Mouse (Mus musculus) G1E (cell line): ENCODE data around the gene Hibadh. TPM values are rescaled to one million over a fixed set of nuclear protein-coding genes. Genes with fewer than 3 reads are reported as not detected.

Source experiments
- ATAC-seq: 2 replicates; pipeline ENCODE4 v1.8.0; 2016; ENCODE audit warnings: mild to moderate bottlenecking; ENCODE audit not compliant: insufficient number of reproducible peaks, poor library complexity, low FRiP score, severe bottlenecking; ENCODE audit errors: extremely low read depth
- DNase-seq: peaks from one replicate; pipeline ENCODE4 v3.0.0; 2012; ENCODE audit warnings: low spot score
- H3K27me3 ChIP-seq: 2 replicates; pipeline ENCODE4 v1.6.1; 2012; ENCODE audit warnings: mild to moderate bottlenecking, low read length, inconsistent platforms; ENCODE audit not compliant: insufficient read depth
- H3K36me3 ChIP-seq: replicated peaks from 2 replicates; pipeline ENCODE3; 2012; ENCODE audit warnings: mild to moderate bottlenecking, inconsistent platforms
- H3K4me1 ChIP-seq: 2 replicates; pipeline ENCODE4 v1.6.1; 2012; ENCODE audit warnings: low read depth, low read length, inconsistent platforms, mixed read lengths; ENCODE audit not compliant: insufficient read depth
- H3K4me3 ChIP-seq: 2 replicates; pipeline ENCODE4 v1.5.1; 2012; ENCODE audit warnings: low read depth, mild to moderate bottlenecking, inconsistent platforms, low read length, moderate library complexity, mixed read lengths
- H3K9me3 ChIP-seq: replicated peaks from 2 replicates; pipeline ENCODE4 v1.6.1; 2012; ENCODE audit warnings: inconsistent platforms
- CTCF ChIP-seq: IDR thresholded peaks from 2 replicates; pipeline ENCODE4 v1.5.1; 2012; ENCODE audit warnings: low read depth, low read length, inconsistent platforms, mixed read lengths
- GATA1 ChIP-seq: IDR thresholded peaks from 2 replicates; pipeline ENCODE4 v1.6.1; 2012; ENCODE audit warnings: borderline replicate concordance, low read length, inconsistent platforms, mixed read lengths
- GATA2 ChIP-seq: IDR thresholded peaks from 2 replicates; pipeline ENCODE4 v1.6.1; 2012; ENCODE audit warnings: low read depth, low read length, inconsistent platforms, borderline replicate concordance
- POLR2AphosphoS5 ChIP-seq: IDR thresholded peaks from 2 replicates; pipeline ENCODE4 v1.6.1; 2012; ENCODE audit warnings: low read depth, low read length, inconsistent platforms; ENCODE audit not compliant: insufficient replicate concordance
- TAL1 ChIP-seq: conservative IDR thresholded peaks from 2 replicates; pipeline ENCODE4 v1.6.1; 2012; ENCODE audit warnings: low read depth, low read length, inconsistent platforms, mixed read lengths
- polyA plus RNA-seq: library from polyadenylated mRNA; stranded (reverse); fragments of >175 nt; gene quantifications from 2 replicates; pipeline ENCODE4 v1.2.3, GENCODE M21; 2012
- total RNA-seq, 2 experiments: library from RNA; stranded (forward) in 1 of 2; stranded (reverse) in 1 of 2; fragments of 200-1000 nt in 1 of 2; fragments of >200 nt in 1 of 2; fragmentation: Nextera tagmentation in 1 of 2; gene quantifications; 2 replicates each; pipeline ENCODE4 v1.2.3; 2014 to 2017

Gene Hibadh
- total and polyA plus RNA-seq, 3 experiments: 16.7 to 112 (median 72.9) TPM

- ATAC-seq: no peak
- Histone ChIP-seq H3K27me3 (no peaks in the 10 kb centered on the region), H3K36me3 (peaks cover 67% of the 10 kb centered on the region), H3K9me3 (no peaks in the 10 kb centered on the region), H3K4me1 (peaks cover 9% of the 10 kb centered on the region), H3K4me3 (no peak overlapping the region)
- TF ChIP-seq CTCF (no peak), GATA2 (no peak), POLR2AphosphoS5 (no peak), GATA1 (no peak), TAL1 (no peak)
- no peak for DNase-seq
These were observed 33.3 kb downstream of the Hibadh start for GRCm38 (mm10) chr6:52606746-52607347.

DNA sequence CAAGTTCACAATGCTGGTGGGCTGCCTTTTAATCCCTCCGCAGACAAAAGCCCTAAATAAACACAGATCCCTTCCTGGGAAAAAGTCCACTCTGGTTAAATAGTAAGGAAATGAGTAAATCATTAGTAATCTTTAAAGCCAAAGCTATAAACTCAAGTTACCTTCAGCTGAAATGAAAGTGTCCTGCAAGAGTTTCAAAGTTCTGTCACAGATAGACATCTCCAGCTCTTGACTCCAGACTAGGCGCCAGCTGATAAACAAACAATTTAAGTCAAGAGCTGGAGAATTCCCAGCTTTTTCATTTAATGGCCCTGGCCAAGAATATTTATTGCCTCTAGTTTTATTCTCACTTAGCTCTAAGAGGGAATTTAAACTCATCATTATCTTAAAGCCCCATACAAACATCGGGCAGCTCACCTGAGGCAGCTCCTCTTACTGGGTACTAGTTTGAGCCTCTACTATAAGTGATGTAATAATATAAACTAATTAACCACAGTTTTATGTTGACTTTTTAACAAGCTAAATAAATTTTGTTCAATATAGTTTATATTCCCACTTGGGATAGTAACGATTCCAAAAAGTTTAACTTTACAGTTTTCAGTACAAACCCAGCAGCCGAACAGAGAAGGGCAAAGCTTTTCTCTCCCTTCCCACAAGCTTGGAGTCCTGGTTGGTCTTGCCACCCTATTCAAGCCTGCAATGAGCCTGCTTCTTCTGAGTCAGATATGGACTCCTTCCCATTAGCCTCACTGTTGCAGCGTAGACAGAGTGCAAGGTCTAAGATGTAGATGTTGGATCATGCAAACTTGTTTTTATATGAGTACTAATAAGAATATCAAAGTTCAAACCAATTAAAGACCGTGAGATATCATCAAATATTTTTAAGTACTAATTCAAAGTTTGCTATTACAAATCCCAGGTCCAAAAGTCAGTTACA, 38.2 kb downstream of the Hibadh start:
- H3K4me3 ChIP-seq: no peak overlapping the region
- peaks cover 39% of the 10 kb centered on the region for H3K36me3 ChIP-seq
- H3K4me1 ChIP-seq: peaks cover 8% of the 10 kb centered on the region
- no peaks in the 10 kb centered on the region for H3K9me3 ChIP-seq
- DNase-seq (no peak), ATAC-seq (no peak)
- TF ChIP-seq POLR2AphosphoS5 (no peak), TAL1 (no peak), GATA2 (no peak), CTCF (no peak), GATA1 (no peak)
- no peaks in the 10 kb centered on the region for H3K27me3 ChIP-seq

DNA sequence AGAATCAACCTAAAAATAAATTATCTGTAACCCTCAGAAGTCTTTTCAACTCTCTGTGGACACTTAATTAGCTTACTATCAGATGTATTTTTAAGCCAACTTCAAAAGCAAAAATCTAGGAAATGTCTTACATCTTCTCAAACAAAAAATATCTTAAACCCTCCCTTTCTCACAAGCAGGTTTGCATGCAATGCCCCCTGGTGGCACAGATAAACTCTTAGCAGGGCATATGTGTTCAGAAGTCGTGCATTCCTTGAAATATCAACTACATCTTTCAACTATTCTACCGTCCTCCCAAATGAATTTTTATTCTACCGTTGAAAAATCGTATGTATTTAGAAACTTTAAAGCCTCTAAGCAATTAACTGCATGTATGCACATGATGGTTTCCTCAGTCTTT, 39.1 kb downstream of the Hibadh start:
- H3K36me3 ChIP-seq: peaks cover 40% of the 10 kb centered on the region
- no peak overlapping the region for H3K4me3 ChIP-seq
- ATAC-seq (no peak), DNase-seq (no peak)
- H3K27me3 ChIP-seq: no peaks in the 10 kb centered on the region
- no peak for TF ChIP-seq TAL1
- TF ChIP-seq CTCF: peak; percentile 12; the same call in 1 of the 2 replicates
- H3K9me3 ChIP-seq: no peaks in the 10 kb centered on the region
- H3K4me1 ChIP-seq: peaks cover 4% of the 10 kb centered on the region; the same call in 1 of the 2 replicates

DNA sequence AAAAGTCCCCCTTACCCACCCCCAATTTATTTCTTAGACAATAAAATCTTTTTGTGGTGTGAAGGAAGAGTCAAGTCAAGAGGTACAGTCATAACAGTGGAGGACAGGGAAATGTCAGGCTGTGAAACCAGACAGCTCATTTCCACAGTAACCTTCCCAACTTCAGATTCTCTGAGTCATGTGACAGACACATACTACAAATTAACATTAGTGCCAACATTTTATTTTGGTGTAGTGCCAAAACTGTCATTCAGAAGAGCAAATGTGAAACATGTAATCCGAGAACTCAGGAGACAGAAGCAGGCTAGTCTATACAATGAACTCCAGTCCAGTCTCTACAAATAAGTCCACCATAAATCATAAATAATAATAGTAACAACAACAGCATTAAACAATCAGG, 45.4 kb downstream of the Hibadh start:
- H3K9me3 ChIP-seq: no peaks in the 10 kb centered on the region
- no peaks in the 10 kb centered on the region for H3K4me1 ChIP-seq
- H3K4me3 ChIP-seq: no peak overlapping the region
- H3K36me3 ChIP-seq: peaks cover 49% of the 10 kb centered on the region
- ATAC-seq (no peak), DNase-seq (no peak)
- no peak for TF ChIP-seq POLR2AphosphoS5
- TF ChIP-seq GATA2: no peak
- TF ChIP-seq TAL1: no peak
- TF ChIP-seq GATA1: no peak
- TF ChIP-seq CTCF: no peak
- no peaks in the 10 kb centered on the region for H3K27me3 ChIP-seq

DNA sequence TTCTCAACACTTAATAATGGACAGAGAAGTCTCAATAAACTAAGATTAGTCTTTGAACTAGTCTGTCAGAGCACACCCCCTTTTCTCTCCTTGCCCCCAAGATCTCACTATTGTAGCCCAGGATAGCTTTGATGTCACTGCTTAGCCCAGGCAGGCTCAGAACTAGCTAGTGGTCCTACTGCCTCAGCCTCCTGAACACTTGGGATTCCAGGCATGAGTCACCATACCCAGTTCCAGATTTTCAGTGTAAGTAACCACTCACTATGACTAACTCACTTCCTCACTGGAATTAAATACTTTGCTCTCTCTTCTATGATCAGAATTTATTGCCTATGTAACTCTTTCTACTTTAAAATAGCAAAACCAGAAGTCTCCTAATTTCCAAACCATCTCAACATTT, 53.6 kb downstream of the Hibadh start:
- ATAC-seq: no peak
- DNase-seq: no peak
- Histone ChIP-seq H3K27me3 (no peaks in the 10 kb centered on the region), H3K36me3 (peaks cover 50% of the 10 kb centered on the region), H3K4me1 (no peaks in the 10 kb centered on the region), H3K9me3 (no peaks in the 10 kb centered on the region), H3K4me3 (no peak overlapping the region)
- TF ChIP-seq TAL1 (no peak), GATA2 (no peak), CTCF (no peak), POLR2AphosphoS5 (no peak), GATA1 (no peak)

GRCm38 (mm10) chr6:52584383-52584782, 55.8 kb downstream of the Hibadh start:
- TF ChIP-seq GATA2 (no peak), TAL1 (no peak), CTCF (no peak), POLR2AphosphoS5 (no peak), GATA1 (no peak)
- ATAC-seq (no peak), DNase-seq (no peak)
- Histone ChIP-seq H3K4me3 (no peak overlapping the region), H3K36me3 (peaks cover 42% of the 10 kb centered on the region), H3K27me3 (no peaks in the 10 kb centered on the region), H3K4me1 (no peaks in the 10 kb centered on the region), H3K9me3 (no peaks in the 10 kb centered on the region)
